Mouse (Mus musculus) heart, postnatal 10 days (tissue): ENCODE measurements around the gene Timm50. TPM values are rescaled to one million over a fixed set of nuclear protein-coding genes. Genes with fewer than 3 reads are reported as not detected.

ENCODE experiments used
- DNase-seq, 2 experiments: peaks; one replicate each; pipeline ENCODE4 v3.0.0; 2021
- intact Hi-C: fragments of 180-260 bp; cut with DNase I; formaldehyde crosslinking; loops from one replicate; pipeline ENCODE4 v1.15.1; 2025
- total RNA-seq, 2 experiments: library from RNA; stranded (reverse); gene quantifications; 2 replicates each; pipeline ENCODE4 v1.2.3; 2021

The Timm50 gene
- total RNA-seq, 2 experiments from 2014 or later = 54.8 to 58.8 TPM

DNA sequence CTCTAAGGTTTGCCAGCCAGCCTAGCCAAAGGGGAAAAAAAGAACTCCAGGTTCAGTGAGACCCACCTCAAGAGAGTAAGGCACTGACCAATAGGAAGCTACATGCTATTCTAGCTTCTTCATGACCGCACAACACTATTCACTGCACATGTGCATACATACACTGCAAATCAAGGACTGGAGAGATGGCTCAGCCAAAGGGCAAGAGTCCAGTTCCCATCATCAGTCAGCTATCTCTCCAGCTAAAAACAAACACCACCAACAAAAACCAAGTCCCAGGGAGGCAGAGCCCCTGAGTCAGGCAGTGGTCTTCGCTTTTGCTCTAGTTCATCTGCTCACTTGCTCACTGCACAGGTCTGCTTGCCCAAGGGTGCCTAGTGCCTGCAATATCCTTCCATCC is 16.4 kb upstream of the Timm50 start:
- intact Hi-C loops = no loop called here
- no peak for DNase-seq

DNA sequence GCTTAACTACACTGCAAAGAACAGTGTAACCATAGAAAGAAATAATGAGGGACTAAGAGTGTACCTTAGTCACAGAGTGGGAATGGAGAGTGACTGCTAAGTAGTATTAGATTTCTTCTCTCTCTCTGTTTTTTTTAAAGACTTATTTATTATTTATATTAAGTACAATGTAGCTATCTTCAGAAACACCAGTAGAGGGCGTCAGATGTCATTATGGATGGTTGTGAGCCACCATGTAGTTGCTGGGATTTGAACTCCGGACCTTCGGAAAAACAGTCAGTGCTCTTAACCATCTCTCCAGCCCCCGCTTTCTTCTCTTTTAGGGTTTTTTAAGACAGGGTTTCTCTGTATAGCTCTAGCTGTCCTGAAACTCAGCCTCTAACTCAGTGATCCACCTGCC is 14.6 kb upstream of the Timm50 start:
- no peak for DNase-seq
- intact Hi-C loops = no loop called here

DNA sequence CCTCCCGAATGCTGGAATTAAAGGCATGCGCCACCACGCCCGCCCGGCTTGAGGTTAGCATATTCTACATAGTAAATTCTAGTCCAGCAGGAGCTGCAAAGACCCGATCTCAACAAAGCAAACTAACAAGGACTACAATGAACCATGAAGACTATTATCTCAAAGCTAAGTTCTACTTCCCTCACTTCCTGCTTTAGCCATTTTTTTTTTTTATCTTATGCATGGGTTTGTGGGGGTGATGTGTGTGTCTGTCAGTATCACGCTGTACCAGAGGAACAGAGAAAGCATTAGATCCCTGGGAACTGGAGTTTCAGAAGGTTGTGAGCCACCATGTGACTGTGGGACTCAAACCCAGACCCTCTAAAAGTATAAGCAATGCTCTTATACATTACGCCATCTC is 13.4 kb upstream of the Timm50 start:
- no peak for DNase-seq
- intact Hi-C loops = no loop called here

DNA sequence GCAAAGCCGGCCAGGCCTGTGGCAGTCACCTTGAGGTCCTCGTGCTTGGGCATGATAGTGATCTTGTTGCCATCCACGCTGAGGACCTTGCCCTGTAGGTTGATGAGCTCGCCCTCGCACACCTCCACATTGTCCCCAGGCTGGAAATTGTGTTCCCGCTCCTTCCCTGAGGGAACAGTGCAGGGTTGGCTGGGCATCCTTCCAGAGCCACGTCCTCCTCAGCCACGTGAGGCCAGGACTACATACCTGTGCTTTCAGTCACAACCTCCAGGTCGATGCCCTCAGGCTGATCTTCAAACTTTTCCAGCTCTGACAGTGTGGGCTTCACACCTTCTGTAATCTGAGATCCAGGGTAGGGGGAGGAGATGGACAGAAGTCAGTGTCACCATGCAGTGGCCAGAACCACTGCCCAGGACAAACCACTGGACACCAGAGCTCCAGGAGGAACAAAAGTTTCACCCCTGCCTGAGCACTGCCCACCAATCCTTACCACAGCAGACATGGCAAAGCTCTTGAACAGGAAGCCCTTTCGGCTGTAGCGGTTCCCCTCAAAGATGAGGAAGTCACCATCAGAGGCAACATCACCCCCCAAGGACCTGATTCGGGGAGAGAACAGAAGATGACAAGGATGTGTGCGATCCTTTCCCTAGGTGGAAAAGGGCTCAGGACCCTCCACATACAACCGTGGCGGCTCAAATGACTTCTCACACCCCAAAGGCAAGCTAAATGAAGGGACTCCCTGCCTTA is 10.3 kb upstream of the Timm50 start:
- intact Hi-C loops = no loop called here

DNA sequence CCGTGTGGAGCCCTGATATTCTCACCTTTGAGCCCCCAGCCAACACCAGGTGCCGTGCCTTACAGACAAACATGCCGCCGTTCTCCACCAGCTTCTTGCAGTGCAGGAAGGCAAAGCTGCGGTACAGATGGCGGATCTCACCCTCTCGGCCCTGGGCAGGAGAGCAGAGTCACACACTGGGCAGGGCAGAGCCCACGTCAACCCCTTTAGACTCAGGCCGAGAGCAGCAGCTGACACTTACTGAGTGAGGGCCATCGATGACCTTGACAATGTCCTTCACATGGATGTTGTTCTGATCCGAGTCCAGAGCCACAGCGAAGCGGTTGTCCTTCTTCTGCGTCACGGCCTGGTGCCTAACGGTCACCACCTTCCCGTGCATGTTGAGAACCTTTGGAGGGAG is 6.8 kb upstream of the Timm50 start:
- DNase-seq = no peak
- intact Hi-C loops = no loop called here

More for the DNA sequence above, 10.3 kb upstream of the Timm50 start:
- no peak for DNase-seq

DNA sequence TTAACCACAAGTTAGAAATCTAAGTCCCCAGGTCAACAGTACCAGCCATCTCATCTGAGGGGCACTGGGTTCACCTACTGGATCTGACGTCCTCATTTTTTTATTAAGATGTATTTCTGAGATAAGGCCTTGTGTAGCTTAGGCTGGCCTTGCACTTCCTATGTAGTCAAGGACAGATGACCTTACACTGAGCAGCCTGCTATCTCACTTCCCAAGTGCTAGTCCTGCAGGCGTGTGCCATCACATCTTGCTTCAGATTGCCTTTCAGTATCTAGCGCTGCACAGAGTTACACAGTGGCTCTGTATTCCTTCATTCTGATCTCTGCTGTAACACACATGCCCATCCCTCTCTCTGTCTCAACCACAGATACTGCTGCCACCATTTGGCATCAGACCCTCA is 6.2 kb upstream of the Timm50 start:
- intact Hi-C loops = no loop called here
- no peak for DNase-seq

DNA sequence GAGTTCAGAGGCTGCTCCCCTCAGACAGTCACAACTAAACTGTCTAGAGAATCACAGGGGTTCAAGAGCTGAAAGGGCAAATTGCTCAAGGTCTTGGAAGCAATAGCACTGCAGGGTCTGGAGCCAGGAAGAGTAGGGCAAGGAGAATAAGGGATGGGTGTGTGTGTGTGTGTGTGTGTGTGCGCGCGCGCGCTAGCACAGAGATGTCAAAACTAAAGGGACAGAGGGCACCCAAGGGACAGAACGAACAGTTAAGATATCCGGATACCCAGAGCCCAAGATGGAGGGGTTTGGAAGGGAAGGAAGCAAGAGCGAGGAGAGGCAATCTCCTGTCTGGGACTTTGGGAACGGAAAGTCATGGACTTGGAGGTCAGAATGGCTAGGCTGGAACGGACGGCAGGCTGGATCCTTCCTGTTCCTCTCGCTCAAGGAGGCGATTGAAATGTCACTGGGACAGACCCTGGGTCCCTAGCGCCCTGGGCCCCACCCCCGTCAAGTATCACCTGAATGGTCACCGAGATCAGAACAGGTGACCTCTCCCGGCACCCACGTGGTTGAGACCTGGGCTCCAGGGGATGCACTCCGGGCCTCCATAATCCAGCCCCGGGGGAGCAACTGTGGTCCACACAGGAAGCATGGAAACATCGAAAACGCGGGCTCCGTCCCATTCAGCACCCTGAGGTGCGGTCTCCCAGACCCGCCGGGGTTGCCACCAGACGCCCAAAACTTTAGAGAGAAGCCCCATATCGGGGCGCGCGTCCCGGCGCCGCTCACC is 534 bp downstream of the Timm50 start:
- intact Hi-C loops = loop anchor here (5.0 kb wide), 1 partner anchor 259 kb away; the partner anchor contains the start of gene Psmc4
- DNase-seq = no peak

DNA sequence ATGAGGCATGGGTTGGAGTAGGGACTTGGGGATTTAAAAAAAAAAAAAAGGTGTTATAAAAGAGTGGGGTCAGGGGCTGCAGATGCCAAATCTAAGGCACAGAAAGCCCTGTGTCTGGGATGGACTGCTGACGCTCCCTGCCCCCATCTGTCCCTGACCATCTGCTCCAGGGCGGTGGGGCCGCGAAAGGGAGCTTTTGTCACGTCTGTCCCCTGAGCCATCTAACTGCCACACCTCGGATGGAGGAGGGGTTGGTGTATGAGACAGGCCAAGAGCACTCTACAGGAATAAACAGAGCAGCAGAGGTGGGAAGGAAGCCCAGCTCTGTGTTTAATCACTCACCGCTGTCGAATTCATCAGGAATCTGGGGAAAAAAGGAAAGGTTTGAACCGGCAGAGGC is 2.1 kb downstream of the Timm50 start:
- DNase-seq = no peak
- intact Hi-C loops = loop anchor here (5.0 kb wide), 1 partner anchor 257 kb away; the partner anchor contains the start of gene Psmc4

DNA sequence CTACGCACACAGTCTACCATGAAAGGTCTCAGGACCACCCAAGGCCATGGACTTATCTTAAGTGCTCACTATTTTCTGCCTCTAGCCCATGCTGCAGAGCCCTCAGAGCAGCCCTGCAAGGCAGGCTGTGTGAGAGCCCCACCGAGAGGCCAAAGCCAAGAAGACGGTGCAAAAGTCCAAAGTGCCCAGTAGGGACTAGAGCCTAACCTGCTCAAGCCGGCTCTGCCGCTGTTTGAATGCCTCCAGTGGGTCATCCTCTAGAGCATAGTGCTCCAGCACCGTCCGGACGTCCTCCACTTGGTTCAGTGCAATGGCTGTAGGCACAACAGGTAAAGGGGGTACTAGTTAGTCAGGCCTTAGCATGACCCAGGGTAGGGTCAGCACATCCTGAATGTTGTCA is 5.7 kb downstream of the Timm50 start:
- DNase-seq = no peak
- intact Hi-C loops = no loop called here

DNA sequence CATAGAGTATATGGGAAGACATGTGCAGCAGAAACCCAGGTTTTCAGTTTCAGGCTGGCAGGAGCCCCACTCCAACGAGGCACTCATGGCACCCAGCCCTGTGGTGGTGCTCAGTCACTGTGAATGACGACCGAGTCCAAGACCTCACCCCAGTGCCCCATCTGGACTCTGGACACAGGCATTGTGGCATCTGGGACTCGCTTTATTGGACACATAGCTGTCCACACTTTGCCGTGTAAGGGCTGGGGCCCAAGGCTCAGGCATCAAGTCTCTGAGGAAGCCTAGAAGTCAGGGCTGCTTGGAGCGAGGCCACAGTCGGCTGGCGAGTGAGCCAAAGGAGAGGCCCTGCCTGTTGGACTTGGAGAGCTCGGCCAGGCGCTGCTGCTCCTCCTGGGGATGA is 6.2 kb downstream of the Timm50 start:
- intact Hi-C loops = no loop called here
- no peak for DNase-seq

DNA sequence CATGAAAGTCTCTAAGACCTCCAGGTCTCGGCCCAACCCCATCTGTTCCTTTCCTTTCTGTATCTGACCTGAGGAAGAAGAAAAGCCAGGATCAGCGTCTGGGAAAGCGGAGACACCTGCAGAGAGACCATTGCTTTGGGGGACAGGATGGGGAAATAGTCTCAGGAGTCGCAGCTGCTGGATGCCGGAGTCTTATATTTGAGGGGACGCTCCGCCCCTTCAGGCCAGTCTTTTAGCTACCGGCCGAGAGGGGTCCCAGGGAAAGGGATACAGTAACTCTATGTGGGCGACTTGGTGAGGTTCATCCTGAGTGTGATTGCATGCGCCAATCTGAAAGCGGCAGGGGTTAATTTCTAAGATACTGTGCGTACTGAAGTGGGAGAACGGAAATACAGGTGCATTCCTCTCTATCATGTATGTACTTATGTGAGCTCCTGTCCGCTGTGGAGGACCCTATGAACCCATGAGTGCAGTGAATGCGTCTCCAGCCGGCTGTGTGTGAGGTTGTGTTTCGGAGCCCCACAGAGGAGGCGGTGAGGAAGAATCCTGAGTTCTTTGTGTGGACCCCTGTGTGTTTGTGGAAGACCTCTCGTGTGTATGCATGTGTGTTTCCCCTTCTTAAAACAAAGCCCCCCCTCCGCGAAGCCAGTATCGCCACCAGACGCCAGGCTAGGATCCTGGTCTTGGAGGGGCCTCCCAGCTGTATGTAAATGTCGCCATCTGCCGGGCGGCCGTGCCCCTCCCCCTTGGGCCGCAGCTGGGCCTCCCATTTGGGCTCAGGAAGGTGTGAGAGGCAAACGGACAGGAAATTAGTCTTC is 10.0 kb downstream of the Timm50 start, which contains the start of gene Dll3:
Dll3 (minus strand) TSS at position 623 of the 818 bp plus-strand sequence.
- intact Hi-C loops = loop anchor here (2.0 to 5.0 kb wide), 2 partner anchors 23 to 90 kb away; no protein-coding TSS in a partner anchor
- DNase-seq = peak; percentile 62 to 71

DNA sequence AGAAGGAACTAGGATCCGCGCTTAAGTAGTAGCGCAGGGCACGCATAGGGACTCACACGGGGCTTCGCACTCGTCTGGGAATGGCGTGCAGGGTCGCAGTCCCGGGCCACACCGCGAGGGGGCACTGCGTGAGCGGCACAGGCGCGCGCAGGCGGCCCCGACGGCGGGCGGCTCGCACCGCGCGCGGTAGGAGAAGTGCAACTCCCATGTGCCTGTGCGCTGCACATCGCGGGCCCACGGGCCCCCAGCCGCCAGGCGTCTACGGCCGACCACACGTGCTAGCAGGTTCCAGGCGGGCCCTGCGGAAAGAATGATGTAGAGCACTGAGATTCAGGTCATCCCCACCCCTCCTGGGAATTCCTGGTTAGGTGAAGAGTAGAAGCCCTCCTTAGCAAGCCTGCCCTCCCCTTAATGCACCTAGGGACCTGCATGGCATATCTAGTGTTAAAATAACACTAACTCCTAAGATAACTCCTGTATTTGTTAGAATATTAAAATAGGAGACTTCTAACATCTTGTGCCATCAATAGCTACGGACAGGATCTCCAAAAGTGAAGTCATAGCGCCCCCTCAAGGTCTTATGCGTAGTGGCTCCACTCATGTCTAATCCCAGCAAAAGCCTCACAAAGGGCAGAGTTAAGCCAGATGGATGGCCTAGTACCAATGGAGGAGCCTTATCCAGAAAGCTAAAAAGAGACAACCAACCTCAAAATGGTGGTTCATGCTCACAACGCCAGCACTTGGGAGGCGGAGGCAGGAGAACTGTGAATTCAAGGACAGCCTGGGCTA is 12.8 kb downstream of the Timm50 start:
- peak; percentile 29 to 64 for DNase-seq
- intact Hi-C loops = loop anchor here (1.0 kb wide), 1 partner anchor 151 kb away; no protein-coding TSS in a partner anchor

DNA sequence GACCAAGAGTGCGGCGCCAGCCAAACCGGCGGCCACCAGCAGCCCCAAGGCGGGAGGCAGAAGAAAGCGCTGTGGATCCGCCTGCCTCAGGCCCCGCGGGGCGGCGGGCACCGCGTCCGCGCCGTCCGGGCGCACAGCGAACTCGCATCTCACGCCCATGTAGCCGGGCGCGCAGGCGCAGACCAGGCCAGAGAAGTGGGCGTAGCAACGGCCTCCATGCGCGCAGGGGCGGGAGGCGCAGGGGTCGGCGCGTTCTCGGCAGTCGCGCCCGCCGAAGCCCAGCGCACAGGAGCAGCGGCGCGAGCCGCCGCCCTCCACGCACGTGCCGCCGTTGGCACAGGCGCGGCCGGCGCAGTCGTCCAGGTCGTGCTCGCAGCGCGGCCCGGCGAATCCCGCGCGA is 17.4 kb downstream of the Timm50 start:
- DNase-seq = peak; percentile 53 to 68
- intact Hi-C loops = no loop called here

DNA sequence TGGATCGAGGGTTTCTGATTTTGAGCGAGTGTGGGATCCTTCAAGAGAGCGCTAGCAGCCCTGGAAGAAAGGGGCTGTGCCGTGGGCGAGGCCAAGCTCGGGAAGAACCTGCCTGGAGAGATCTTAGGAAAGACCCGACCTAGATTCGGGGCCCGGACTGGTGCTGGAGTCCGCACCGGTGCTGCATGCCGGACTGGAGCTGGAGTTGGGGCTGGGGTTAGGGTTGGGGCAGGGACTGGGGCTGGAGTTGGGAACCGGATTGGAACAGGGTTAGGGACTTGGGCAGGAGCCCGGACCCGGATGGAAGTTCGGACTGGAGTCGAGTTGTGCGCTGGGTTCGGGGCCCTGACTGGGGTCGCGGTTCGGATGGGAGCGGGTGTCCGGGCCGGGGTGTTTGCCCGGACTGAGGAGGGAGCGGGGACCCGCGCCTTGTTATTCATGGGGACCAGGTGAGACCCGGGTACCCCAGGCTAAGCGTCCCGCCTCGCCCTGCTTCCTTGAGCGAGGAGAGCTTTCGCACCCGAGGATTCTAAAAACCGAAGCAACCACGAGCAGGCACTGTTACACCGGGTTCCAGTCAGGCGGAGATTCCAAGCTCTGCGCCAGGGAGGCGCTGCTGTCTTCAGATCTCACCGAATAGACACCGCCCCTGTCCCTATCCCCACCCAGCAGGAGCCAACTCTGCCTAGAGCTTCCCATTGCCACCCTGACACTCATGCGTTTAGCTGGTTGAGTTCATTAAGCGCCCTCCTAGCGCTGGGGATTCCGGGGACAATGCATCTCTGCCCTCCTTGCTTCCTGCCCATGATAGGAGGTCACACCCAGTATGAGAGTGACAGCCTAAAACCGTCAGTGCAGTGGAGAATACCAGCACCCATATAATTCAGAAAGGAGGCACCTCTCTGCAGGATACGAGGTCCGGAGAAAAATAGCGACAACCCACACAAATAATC is 21.0 kb downstream of the Timm50 start, which contains the start of gene Selenov:
Selenov (minus strand) TSS at position 549 of the 953 bp plus-strand sequence.
- intact Hi-C loops = no loop called here

DNA sequence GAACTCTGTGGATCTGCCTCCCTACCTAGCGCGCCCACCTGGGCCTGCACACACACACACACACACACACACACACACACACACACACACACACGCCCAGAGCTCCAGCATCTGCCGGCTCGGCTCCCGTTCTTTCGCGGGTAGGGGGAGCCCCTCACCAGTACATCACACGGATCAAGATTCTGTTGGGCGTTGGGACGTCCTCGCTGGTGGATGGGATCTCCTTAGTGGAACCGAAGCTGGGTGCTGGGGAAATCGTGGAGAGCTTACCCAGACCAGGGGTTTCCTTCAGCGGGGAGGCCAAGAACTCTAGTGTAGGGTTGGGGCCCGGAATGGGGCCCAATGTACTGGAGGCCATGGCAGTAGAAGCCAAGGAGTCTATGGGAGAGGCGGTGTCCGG is 21.7 kb downstream of the Timm50 start:
- intact Hi-C loops = no loop called here
- no peak for DNase-seq

More for the DNA sequence above, 21.0 kb downstream of the Timm50 start, which contains the start of gene Selenov:
- DNase-seq = peak in 1 of 2 experiments; percentile 27

DNA sequence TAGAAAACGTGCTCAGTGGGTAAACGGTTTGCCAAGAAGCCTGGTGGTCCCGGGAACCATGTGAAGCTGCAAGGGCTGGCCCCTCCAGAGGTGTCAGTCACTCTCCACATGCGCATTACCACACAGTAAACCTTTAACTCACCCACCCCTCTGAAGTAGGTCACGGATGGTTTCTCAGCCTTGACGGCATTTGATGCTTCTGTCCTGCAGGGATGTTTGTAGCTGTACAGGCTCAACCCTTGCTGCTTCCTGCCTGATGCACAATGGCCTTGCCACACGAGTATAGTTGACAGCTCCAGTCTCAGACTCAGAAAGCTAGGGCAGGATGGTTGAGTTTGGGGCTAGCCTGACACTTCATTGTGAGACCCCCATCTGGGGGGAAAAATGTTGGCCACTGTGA is 31.2 kb downstream of the Timm50 start:
- intact Hi-C loops = no loop called here
- no peak for DNase-seq

DNA sequence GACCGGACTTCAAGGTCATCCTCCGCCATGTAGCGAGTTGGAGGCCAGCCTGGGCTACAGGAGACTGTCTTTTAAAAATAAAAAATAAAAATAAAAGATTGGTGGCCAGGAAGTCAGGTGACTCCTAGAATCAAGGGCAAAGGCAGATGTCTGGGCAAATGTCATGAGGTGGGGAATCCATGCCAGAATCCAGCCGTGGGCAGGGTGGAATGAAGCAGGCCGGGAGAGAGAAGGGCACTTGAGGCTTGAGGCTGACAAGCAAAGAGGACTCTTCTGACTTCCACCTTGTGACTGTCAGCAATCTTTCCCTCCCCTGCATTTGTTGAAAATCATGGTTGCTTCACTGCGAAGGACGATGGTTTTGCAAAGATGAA is 33.6 kb downstream of the Timm50 start:
- intact Hi-C loops = loop anchor here (2.0 to 10.0 kb wide), 2 partner anchors 23 to 223 kb away; partner anchors contain the start of gene Psmc4
- peak in 1 of 2 experiments; percentile 25 for DNase-seq

DNA sequence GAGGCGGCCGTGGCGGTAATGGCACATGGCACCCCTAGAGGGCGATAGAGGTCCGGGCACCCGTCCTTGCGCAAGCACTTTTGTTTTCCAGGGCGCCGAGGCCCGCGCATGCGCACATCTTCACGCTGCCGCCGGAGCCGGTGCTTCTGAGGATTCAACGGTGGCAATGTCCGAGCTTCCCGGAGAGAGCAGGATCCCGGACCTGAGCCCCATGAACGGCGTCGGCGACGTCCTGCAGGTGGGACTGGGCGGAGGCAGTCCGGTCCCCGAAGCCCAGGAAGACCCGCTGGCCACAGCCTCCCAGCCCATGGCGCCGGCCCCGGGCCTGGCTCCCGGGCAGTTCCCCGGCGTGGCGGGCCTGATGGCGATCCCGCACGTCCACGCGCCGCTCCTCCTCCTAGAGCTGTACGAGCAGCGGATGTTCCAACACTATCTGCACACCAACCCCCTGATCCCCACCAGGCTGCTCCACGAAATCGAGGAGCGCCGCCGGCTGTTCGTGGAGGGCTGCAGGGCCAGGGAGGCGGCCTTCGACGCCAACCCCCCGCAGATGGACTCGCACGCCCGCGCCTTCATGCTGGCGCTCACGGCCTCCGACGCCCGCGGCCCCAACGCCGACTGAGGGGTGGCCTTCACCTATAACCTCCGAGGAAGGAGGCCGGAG is 34.1 kb downstream of the Timm50 start, which contains the start of gene Eid2b:
Eid2b (plus strand) TSS at position 125 of the 664 bp plus-strand sequence.
- DNase-seq = peak; percentile 97
- intact Hi-C loops = loop anchor here (2.0 to 10.0 kb wide), 3 partner anchors 23 to 223 kb away; partner anchors contain the start of gene Psmc4
